In the genomic region with DNA sequence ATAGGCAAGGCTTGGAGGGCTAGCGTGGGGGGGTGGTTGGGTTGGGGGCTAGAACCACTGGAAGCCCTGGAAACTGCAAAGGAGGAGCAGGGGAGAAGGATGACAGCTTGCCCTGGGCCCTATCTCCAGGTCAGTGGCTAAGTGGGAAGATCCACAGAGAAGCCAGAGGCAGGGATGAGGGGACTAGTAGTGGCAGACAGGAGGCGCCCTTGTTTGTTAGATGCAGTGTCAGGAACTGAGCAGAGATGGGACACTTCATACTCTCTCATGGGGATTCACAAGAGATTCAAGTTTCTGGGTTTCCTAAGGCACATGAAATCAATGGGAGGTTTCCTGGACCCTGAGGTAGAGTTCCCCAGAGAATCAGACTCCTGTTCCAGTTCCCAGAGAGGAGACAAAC, we compare ENCODE assay signal across 9 mouse cellular contexts. TPM values are rescaled to one million over a fixed set of nuclear protein-coding genes. Genes with fewer than 3 reads are reported as not detected.
DNase-seq lines count a peak whose midpoint lies in the region; ATAC-seq and TF ChIP-seq lines count a peak whose summit lies in the region.
"Had no signal": no experiment of that assay in that cellular context is flagged by ENCODE, and none has a peak within 500 bp of the region (broad histone marks: within the 10 kb centered on the region; RNA-seq: fewer than 3 reads in every experiment).

No protein-coding gene starts in this region.

- no peak overlapping the region for H3K4me3 ChIP-seq in layer of hippocampus, adult 2 months
- H3K4me3 ChIP-seq: embryonic facial prominence, embryonic 12.5 days; limb, embryonic 12.5 days had no signal

- ATAC-seq in megakaryocyte, adult 5-6 weeks (ENCODE audit: poor library complexity, severe bottlenecking), result peak; percentile 51; the same call in 1 of the 2 replicates
- no peak for ATAC-seq in megakaryocyte-erythroid progenitor cell, adult 5-6 weeks (replicated peaks; ENCODE audit: low FRiP score, low TSS enrichment, poor library complexity, severe bottlenecking)

- no peak overlapping the region for H3K27ac ChIP-seq in layer of hippocampus, adult 2 months
- H3K27ac ChIP-seq: embryonic facial prominence, embryonic 12.5 days; limb, embryonic 12.5 days had no signal

- DNase-seq in layer of hippocampus, adult 2 months (ENCODE audit: low spot score in 2 of 2), result peak in 1 of 2 experiments; percentile 35
- no peak for DNase-seq in layer of hippocampus, adult 18-20 months (ENCODE audit: low spot score in 2 of 2)
- DNase-seq in ZHBTc4 (ENCODE audit: low read depth, low spot score), result peak; percentile 42
- peak; percentile 49 to 68 for DNase-seq in heart, postnatal 10 days
- no peak for DNase-seq in layer of hippocampus, adult 9-10 months (ENCODE audit: low spot score)

- TF ChIP-seq CTCF in layer of hippocampus, adult 2 months (conservative IDR thresholded peaks at IDR 0.05), result peak; percentile 81

- intact Hi-C loops in heart, postnatal 10 days (cut with DNase I), result loop anchor here (1.0 to 10.0 kb wide), 3 partner anchors 53 to 164 kb away; a partner anchor contains a TSS

RNA-seq across cellular contexts. Expression of a gene that starts 30.3 kb away (rescaled TPM):
- under 1 TPM in 1 of 2 experiments, not detected in 1; 0.20 TPM for total RNA-seq in layer of hippocampus, adult 2 months (2021)
- total RNA-seq in layer of hippocampus, adult 18-20 months (2021), result not detected
- total RNA-seq in heart, postnatal 10 days (2021), result under 1 TPM; 0.10 to 0.22 TPM
- not detected in 2 replicates for total RNA-seq in megakaryocyte, adult 5-6 weeks (2015)
- 0.26 TPM in 1 of 2 replicates, not detected in the other for total RNA-seq in megakaryocyte, adult 5-6 weeks (2017)
- not detected in 2 replicates for total RNA-seq in megakaryocyte-erythroid progenitor cell, adult 5-6 weeks (2014; fragmentation: Nextera tagmentation)
- not detected in 2 replicates for total RNA-seq in megakaryocyte-erythroid progenitor cell, adult 5-6 weeks (2017)

RNA-seq across cellular contexts. Expression of a gene that starts 38.8 kb away (rescaled TPM):
- 1 to 10 TPM; 7.8 to 8.0 TPM for total RNA-seq in layer of hippocampus, adult 2 months (2021)
- 1 to 10 TPM; 7.3 to 9.7 TPM for total RNA-seq in layer of hippocampus, adult 18-20 months (2021)
- total RNA-seq in heart, postnatal 10 days (2021), result 1 to 10 TPM; 5.7 to 7.3 TPM
- total RNA-seq in megakaryocyte, adult 5-6 weeks (2015), result 7.8 and 14.8 TPM in 2 replicates
- total RNA-seq in megakaryocyte, adult 5-6 weeks (2017), result 6.0 and 8.6 TPM in 2 replicates
- total RNA-seq in megakaryocyte-erythroid progenitor cell, adult 5-6 weeks (2014; fragmentation: Nextera tagmentation), result 3.7 and 9.1 TPM in 2 replicates
- 0.50 and 1.6 TPM in 2 replicates for total RNA-seq in megakaryocyte-erythroid progenitor cell, adult 5-6 weeks (2017)

RNA-seq across cellular contexts. Expression of a gene that starts 55.0 kb away (rescaled TPM):
- 1 to 10 TPM; 2.8 to 2.9 TPM for total RNA-seq in layer of hippocampus, adult 2 months (2021)
- total RNA-seq in layer of hippocampus, adult 18-20 months (2021), result 1 to 10 TPM; 2.1 to 2.4 TPM
- 1 to 10 TPM; 2.1 to 2.6 TPM for total RNA-seq in heart, postnatal 10 days (2021)
- 1.0 and 1.4 TPM in 2 replicates for total RNA-seq in megakaryocyte, adult 5-6 weeks (2015)
- 0.07 and 0.53 TPM in 2 replicates for total RNA-seq in megakaryocyte, adult 5-6 weeks (2017)
- total RNA-seq in megakaryocyte-erythroid progenitor cell, adult 5-6 weeks (2014; fragmentation: Nextera tagmentation), result 0.42 and 1.4 TPM in 2 replicates
- 0.34 and 0.80 TPM in 2 replicates for total RNA-seq in megakaryocyte-erythroid progenitor cell, adult 5-6 weeks (2017)

Comparison
In these comparisons a context has a peak if more than half of its experiments do, and no peak if none do; other contexts are left out.
1. DNase-seq: peak in ZHBTc4 (single experiment) and heart, postnatal 10 days (2 of 2); none in layer of hippocampus, adult 18-20 months (0 of 2) and layer of hippocampus, adult 9-10 months (single experiment).